Mouse (Mus musculus): ENCODE measurements around the gene Arl8a.
A peak's percentile ranks its signal among the peaks of the same experiment; 100 is the strongest.
"Not testable (repeated sequence)": the region's sequence is repeated elsewhere in the genome, so short reads cannot be mapped to it uniquely, and the experiment has no call there.

Gene Arl8a

GRCm38 (mm10) chr1:135146077-135146945, at the start of gene Arl8a:
Arl8a (plus strand) TSS chr1:135146824.
- DNase-seq (ENCODE audit: low spot score) = peak; percentile 49

- no peak for DNase-seq (ENCODE audit: low spot score)
Measured at GRCm38 (mm10) chr1:135097441-135097840, 49.2 kb upstream of the Arl8a start.

- DNase-seq (ENCODE audit: low spot score) = no peak
Measured at GRCm38 (mm10) chr1:135098441-135098840, 48.2 kb upstream of the Arl8a start.

- no peak for DNase-seq (ENCODE audit: low spot score)
Measured at GRCm38 (mm10) chr1:135100400-135100799, 46.2 kb upstream of the Arl8a start.

- DNase-seq (ENCODE audit: low spot score) = no peak
Measured at GRCm38 (mm10) chr1:135105124-135105523, 41.5 kb upstream of the Arl8a start, which contains the start of gene Lgr6. Lgr6 (minus strand) TSS chr1:135105276.

- DNase-seq (ENCODE audit: low spot score) = no peak
Measured at GRCm38 (mm10) chr1:135105951-135106350, 40.7 kb upstream of the Arl8a start.

- no peak for DNase-seq (ENCODE audit: low spot score)
Measured at GRCm38 (mm10) chr1:135108611-135109010, 38.0 kb upstream of the Arl8a start.

- no peak for DNase-seq (ENCODE audit: low spot score)
Measured at GRCm38 (mm10) chr1:135110075-135110474, 36.5 kb upstream of the Arl8a start.

- not testable (repeated sequence) for DNase-seq (ENCODE audit: low spot score)
Measured at GRCm38 (mm10) chr1:135111271-135111670, 35.4 kb upstream of the Arl8a start.

- DNase-seq (ENCODE audit: low spot score) = no peak
Measured at GRCm38 (mm10) chr1:135112661-135113060, 34.0 kb upstream of the Arl8a start.

GRCm38 (mm10) chr1:135124573-135125363, 21.9 kb upstream of the Arl8a start:
- no peak for DNase-seq (ENCODE audit: low spot score)

- DNase-seq (ENCODE audit: low spot score) = no peak
Measured at GRCm38 (mm10) chr1:135125990-135126389, 20.6 kb upstream of the Arl8a start.

- no peak for DNase-seq (ENCODE audit: low spot score)
Measured at GRCm38 (mm10) chr1:135126443-135127027, 20.1 kb upstream of the Arl8a start.

GRCm38 (mm10) chr1:135128011-135128441, 18.6 kb upstream of the Arl8a start:
- DNase-seq (ENCODE audit: low spot score) = no peak

GRCm38 (mm10) chr1:135128986-135129385, 17.6 kb upstream of the Arl8a start:
- no peak for DNase-seq (ENCODE audit: low spot score)

- DNase-seq (ENCODE audit: low spot score) = no peak
Measured at GRCm38 (mm10) chr1:135129543-135130183, 17.0 kb upstream of the Arl8a start.

GRCm38 (mm10) chr1:135130376-135131018, 16.1 kb upstream of the Arl8a start:
- DNase-seq (ENCODE audit: low spot score) = no peak

GRCm38 (mm10) chr1:135131034-135131433, 15.6 kb upstream of the Arl8a start:
- DNase-seq (ENCODE audit: low spot score) = no peak

- no peak for DNase-seq (ENCODE audit: low spot score)
Measured at GRCm38 (mm10) chr1:135131560-135131959, 15.1 kb upstream of the Arl8a start.

GRCm38 (mm10) chr1:135132473-135132872, 14.2 kb upstream of the Arl8a start, which contains the start of gene Ptpn7:
Ptpn7 (plus strand) TSS chr1:135132700.
- no peak for DNase-seq (ENCODE audit: low spot score)

- no peak for DNase-seq (ENCODE audit: low spot score)
Measured at GRCm38 (mm10) chr1:135132893-135133369, 13.7 kb upstream of the Arl8a start.
